Mouse (Mus musculus) forebrain, embryonic 14.5 days (tissue): Measurements from ENCODE around the gene Arih2. TPM values are rescaled to one million over a fixed set of nuclear protein-coding genes. Genes with fewer than 3 reads are reported as not detected.
A peak's percentile ranks its signal among the peaks of the same experiment; 100 is the strongest.

Source experiments
- ATAC-seq: fragments of 200-750 bp; cut with Nextera tagmentation; 2 replicates; pipeline ENCODE4 v1.8.0; 2017; ENCODE audit warnings: mild to moderate bottlenecking, moderate library complexity
- DNase-seq: peaks from one replicate; pipeline ENCODE4 v3.0.0-alpha.2; 2015; ENCODE audit warnings: low spot score
- H3K27ac ChIP-seq: fragments of 300-500 bp; sonication (generic); 2 replicates; pipeline ENCODE4 v1.5.1; 2014; ENCODE audit warnings: low read depth, mild to moderate bottlenecking, control low read depth, low read length, moderate library complexity
- H3K27me3 ChIP-seq: fragments of 300-500 bp; sonication (generic); replicated peaks from 2 replicates; pipeline ENCODE4 v1.6.1; 2014; ENCODE audit warnings: low read length, control low read depth, mixed read lengths; ENCODE audit not compliant: control insufficient read depth, insufficient read depth
- H3K36me3 ChIP-seq: fragments of 300-500 bp; sonication (generic); 2 replicates; pipeline ENCODE4 v1.6.1; 2014; ENCODE audit warnings: low read length, control low read depth; ENCODE audit not compliant: control insufficient read depth, insufficient read depth
- H3K4me1 ChIP-seq: fragments of 300-500 bp; sonication (generic); 2 replicates; pipeline ENCODE4 v1.6.1; 2014; ENCODE audit warnings: antibody characterized with exemption, low read length, control low read depth; ENCODE audit not compliant: control insufficient read depth, insufficient read depth
- H3K4me2 ChIP-seq: fragments of 300-500 bp; sonication (generic); 2 replicates; pipeline ENCODE4 v1.6.1; 2014; ENCODE audit warnings: mild to moderate bottlenecking, control low read depth, low read length
- H3K4me3 ChIP-seq: fragments of 300-500 bp; sonication (generic); 2 replicates; pipeline ENCODE4 v1.5.1; 2014; ENCODE audit warnings: low read depth, low read length, control low read depth
- H3K9ac ChIP-seq: fragments of 300-500 bp; sonication (generic); 2 replicates; pipeline ENCODE4 v1.6.1; 2014; ENCODE audit warnings: mild to moderate bottlenecking, low read length, control low read depth, moderate library complexity
- H3K9me3 ChIP-seq: fragments of 300-500 bp; sonication (generic); replicated peaks from 2 replicates; pipeline ENCODE4 v1.6.1; 2016; ENCODE audit warnings: low read length, control low read depth, mixed read lengths; ENCODE audit not compliant: control insufficient read depth
- WGBS: fragments of 180-500 bp; shearing (Covaris S2); extraction: QIAGEN DNeasy Blood & Tissue Kit; methylation state at CpG from one replicate; pipeline ENCODE4 v1.1.7; 2014; 5-methylcytosine and 5-hydroxymethylcytosine counted together
- polyA plus RNA-seq: library from polyadenylated mRNA; unstranded; fragments of >200 nt; fragmentation: Nextera tagmentation; extraction: Ambion mirVana; gene quantifications from 2 replicates; pipeline ENCODE4 v1.2.1, GENCODE M21; 2014

Gene Arih2
- polyA plus RNA-seq, 1 experiment from 2014 or later, result 37.5 TPM

GRCm38 (mm10) chr9:108601986-108602385, 47.2 kb downstream of the Arih2 start:
- no peak for ATAC-seq
- WGBS, result 89% methylated on average over 4 of the region's 4 CpGs
- no peak overlapping the region for H3K27ac ChIP-seq
- no peak overlapping the region for H3K4me2 ChIP-seq
- H3K27me3 ChIP-seq, result no peaks in the 10 kb centered on the region
- DNase-seq, result no peak
- H3K9ac ChIP-seq, result no peak overlapping the region
- H3K4me3 ChIP-seq, result no peak overlapping the region
- no peaks in the 10 kb centered on the region for H3K9me3 ChIP-seq
- no peaks in the 10 kb centered on the region for H3K4me1 ChIP-seq
- H3K36me3 ChIP-seq, result peaks cover 45% of the 10 kb centered on the region

GRCm38 (mm10) chr9:108600011-108600410, 49.2 kb downstream of the Arih2 start:
- ATAC-seq (no peak), DNase-seq (no peak)
- H3K36me3 ChIP-seq, result peaks cover 28% of the 10 kb centered on the region
- no peak overlapping the region for H3K4me3 ChIP-seq
- H3K4me1 ChIP-seq, result no peaks in the 10 kb centered on the region
- no peak overlapping the region for H3K9ac ChIP-seq
- H3K4me2 ChIP-seq, result no peak overlapping the region
- H3K27me3 ChIP-seq, result no peaks in the 10 kb centered on the region
- 69% methylated on average over 2 of the region's 2 CpGs for WGBS
- no peak overlapping the region for H3K27ac ChIP-seq
- H3K9me3 ChIP-seq, result no peaks in the 10 kb centered on the region

GRCm38 (mm10) chr9:108599021-108599566, 50.1 kb downstream of the Arih2 start:
- Histone ChIP-seq H3K4me3 (no peak overlapping the region), H3K9me3 (no peaks in the 10 kb centered on the region), H3K9ac (no peak overlapping the region), H3K4me1 (no peaks in the 10 kb centered on the region), H3K36me3 (peaks cover 19% of the 10 kb centered on the region), H3K4me2 (no peak overlapping the region), H3K27me3 (no peaks in the 10 kb centered on the region), H3K27ac (no peak overlapping the region)
- 80% methylated on average over 4 of the region's 4 CpGs for WGBS
- DNase-seq (peak; percentile 71), ATAC-seq (no peak)

- H3K4me3 ChIP-seq, result peak within 1 kb of the TSS; percentile 73
- peak within 1 kb of the TSS; percentile 71; the same call in 1 of the 2 replicates for H3K27ac ChIP-seq
- ATAC-seq (peak; percentile 90), DNase-seq (peak; percentile 76)
- no peaks in the 10 kb centered on the region for H3K4me1 ChIP-seq
- H3K9ac ChIP-seq, result peak within 1 kb of the TSS; percentile 81
- no peaks in the 10 kb centered on the region for H3K9me3 ChIP-seq
- H3K4me2 ChIP-seq, result peak within 1 kb of the TSS; percentile 91
- 0 out of 2 replicates have a peak, but pooled peaks cover 3% of the 10 kb centered on the region for H3K36me3 ChIP-seq
- no peaks in the 10 kb centered on the region for H3K27me3 ChIP-seq
- under 1% methylated on average over 57 of the region's 69 CpGs for WGBS
Measured at GRCm38 (mm10) chr9:108596998-108597764, 52.0 kb downstream of the Arih2 start, which contains the start of gene P4htm. P4htm (minus strand) TSS chr9:108597667.

- Histone ChIP-seq H3K4me1 (no peaks in the 10 kb centered on the region), H3K9me3 (no peaks in the 10 kb centered on the region), H3K36me3 (no peaks in the 10 kb centered on the region), H3K27me3 (no peaks in the 10 kb centered on the region), H3K4me2 (no peak overlapping the region), H3K9ac (no peak overlapping the region), H3K27ac (no peak overlapping the region), H3K4me3 (no peak overlapping the region)
- ATAC-seq, result no peak
- DNase-seq, result no peak
- 88% methylated on average over 3 of the region's 3 CpGs for WGBS
Measured at GRCm38 (mm10) chr9:108594354-108594753, 54.8 kb downstream of the Arih2 start.

GRCm38 (mm10) chr9:108591462-108591861, 57.7 kb downstream of the Arih2 start:
- no peak overlapping the region for H3K27ac ChIP-seq
- WGBS, result 72% methylated on average over 4 of the region's 4 CpGs

GRCm38 (mm10) chr9:108589229-108589628, 60.0 kb downstream of the Arih2 start:
- peak; percentile 54 for DNase-seq
- Histone ChIP-seq H3K9me3 (no peaks in the 10 kb centered on the region), H3K4me3 (no peak overlapping the region), H3K36me3 (no peaks in the 10 kb centered on the region), H3K9ac (no peak overlapping the region), H3K4me1 (peaks cover 25% of the 10 kb centered on the region), H3K27me3 (no peaks in the 10 kb centered on the region), H3K4me2 (no peak overlapping the region), H3K27ac (peak overlapping the region; percentile 96)
- no peak for ATAC-seq
- WGBS, result 75% methylated on average over 5 of the region's 5 CpGs

More at GRCm38 (mm10) chr9:108591462-108591861, 57.7 kb downstream of the Arih2 start:
- H3K36me3 ChIP-seq, result no peaks in the 10 kb centered on the region
- no peak overlapping the region for H3K4me2 ChIP-seq
- peaks cover 25% of the 10 kb centered on the region for H3K4me1 ChIP-seq
- H3K27me3 ChIP-seq, result no peaks in the 10 kb centered on the region
- DNase-seq (peak; percentile 20), ATAC-seq (no peak)
- H3K9me3 ChIP-seq, result no peaks in the 10 kb centered on the region
- H3K9ac ChIP-seq, result no peak overlapping the region
- no peak overlapping the region for H3K4me3 ChIP-seq

- Histone ChIP-seq H3K9me3 (no peaks in the 10 kb centered on the region), H3K27me3 (no peaks in the 10 kb centered on the region), H3K4me3 (no peak overlapping the region; the same call in 1 of the 2 replicates), H3K4me2 (peak overlapping the region; percentile 49), H3K27ac (peak overlapping the region; percentile 96), H3K4me1 (peaks cover 25% of the 10 kb centered on the region), H3K9ac (peak overlapping the region; percentile 56), H3K36me3 (0 out of 2 replicates have a peak, but pooled peaks cover 5% of the 10 kb centered on the region)
- 1% methylated on average over 14 of the region's 14 CpGs for WGBS
- DNase-seq (peak; percentile 97), ATAC-seq (peak; percentile 98)
Measured at GRCm38 (mm10) chr9:108587571-108588180, 61.5 kb downstream of the Arih2 start.
